Mouse (Mus musculus) lung, postnatal 0 days (tissue): Measurements from ENCODE around the gene Dnlz. TPM values are rescaled to one million over a fixed set of nuclear protein-coding genes. Genes with fewer than 3 reads are reported as not detected.

Experiments used
- ATAC-seq: fragments of 200-750 bp; cut with Nextera tagmentation; 2 replicates; pipeline ENCODE4 v1.8.0; 2017; ENCODE audit warnings: moderate library complexity
- DNase-seq: peaks from one replicate; pipeline ENCODE4 v3.0.0-alpha.2; 2016; ENCODE audit warnings: low spot score
- H3K27ac ChIP-seq: fragments of 300-500 bp; sonication (generic); 2 replicates; pipeline ENCODE4 v1.5.1; 2014; ENCODE audit warnings: antibody characterized with exemption, mild to moderate bottlenecking, low read length, mixed read lengths
- H3K27me3 ChIP-seq: fragments of 300-500 bp; sonication (generic); replicated peaks from 2 replicates; pipeline ENCODE4 v1.6.1; 2014; ENCODE audit warnings: low read length, mixed read lengths; ENCODE audit not compliant: insufficient read depth
- H3K36me3 ChIP-seq: fragments of 300-500 bp; sonication (generic); 2 replicates; pipeline ENCODE4 v1.6.1; 2014; ENCODE audit warnings: low read length, mixed read lengths; ENCODE audit not compliant: insufficient read depth
- H3K4me1 ChIP-seq: fragments of 300-500 bp; sonication (generic); 2 replicates; pipeline ENCODE4 v1.6.1; 2014; ENCODE audit warnings: antibody characterized with exemption, low read depth, low read length, mixed read lengths; ENCODE audit not compliant: insufficient read depth
- H3K4me2 ChIP-seq: fragments of 300-500 bp; sonication (generic); replicated peaks from 2 replicates; pipeline ENCODE4 v1.6.1; 2014; ENCODE audit warnings: low read depth, mild to moderate bottlenecking, low read length, moderate library complexity, mixed read lengths
- H3K4me3 ChIP-seq: fragments of 300-500 bp; sonication (generic); 2 replicates; pipeline ENCODE4 v1.5.1; 2014; ENCODE audit warnings: low read depth, low read length
- H3K9ac ChIP-seq: fragments of 300-500 bp; sonication (generic); replicated peaks from 2 replicates; pipeline ENCODE4 v1.6.1; 2014; ENCODE audit warnings: low read depth, mild to moderate bottlenecking
- H3K9me3 ChIP-seq: fragments of 300-500 bp; sonication (generic); 2 replicates; pipeline ENCODE4 v1.6.1; 2016; ENCODE audit warnings: low read length, mixed read lengths
- CTCF ChIP-seq: IDR thresholded peaks from 2 replicates; pipeline ENCODE4 v1.5.1; 2016; ENCODE audit warnings: antibody characterized with exemption, mild to moderate bottlenecking
- EP300 ChIP-seq: IDR thresholded peaks from 2 replicates; pipeline ENCODE4 v1.6.1; 2016; ENCODE audit warnings: antibody characterized with exemption, mild to moderate bottlenecking, control low read depth
- WGBS: fragments of 180-500 bp; shearing (Covaris S2); extraction: QIAGEN DNeasy Blood & Tissue Kit; methylation state at CpG from one replicate; pipeline ENCODE4 v1.1.7; 2014; 5-methylcytosine and 5-hydroxymethylcytosine counted together
- polyA plus RNA-seq: library from polyadenylated mRNA; unstranded; fragments of >200 nt; fragmentation: Nextera tagmentation; extraction: Ambion mirVana; gene quantifications from 2 replicates; pipeline ENCODE4 v1.2.1, GENCODE M21; 2015

Gene Dnlz
- polyA plus RNA-seq, 1 experiment from 2014 or later = 15.5 TPM

DNA sequence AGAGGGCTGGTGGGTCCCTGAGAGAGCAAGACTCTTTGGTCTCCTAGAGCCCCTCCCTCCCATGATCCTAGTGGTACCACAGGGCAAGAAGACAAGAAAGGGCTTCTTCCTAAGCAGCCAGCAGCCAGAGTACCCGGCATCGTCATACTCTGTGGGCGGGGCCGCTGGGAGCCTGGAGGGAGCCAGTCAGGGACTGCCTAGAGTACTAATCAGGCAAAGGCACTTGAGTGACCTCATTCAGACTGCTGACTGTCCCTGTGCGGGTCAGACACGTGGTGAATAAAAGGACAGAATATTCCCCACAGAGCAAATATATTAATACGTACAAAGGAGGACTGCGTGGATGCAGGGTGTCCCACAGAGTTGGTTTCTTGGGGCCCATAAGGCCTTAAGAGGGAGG lies 22.5 kb downstream of the Dnlz start:
- H3K9me3 ChIP-seq = no peaks in the 10 kb centered on the region
- peak; percentile 60 for DNase-seq
- TF ChIP-seq CTCF (no peak), EP300 (no peak)
- H3K36me3 ChIP-seq = peaks cover 21% of the 10 kb centered on the region; the same call in 1 of the 2 replicates
- WGBS = 61% methylated on average over 8 of the region's 8 CpGs
- H3K27me3 ChIP-seq = no peaks in the 10 kb centered on the region
- no peak overlapping the region for H3K27ac ChIP-seq
- H3K9ac ChIP-seq = no peak overlapping the region
- no peak overlapping the region for H3K4me3 ChIP-seq
- peak; percentile 55 for ATAC-seq
- no peak overlapping the region for H3K4me2 ChIP-seq
- no peaks in the 10 kb centered on the region for H3K4me1 ChIP-seq

DNA sequence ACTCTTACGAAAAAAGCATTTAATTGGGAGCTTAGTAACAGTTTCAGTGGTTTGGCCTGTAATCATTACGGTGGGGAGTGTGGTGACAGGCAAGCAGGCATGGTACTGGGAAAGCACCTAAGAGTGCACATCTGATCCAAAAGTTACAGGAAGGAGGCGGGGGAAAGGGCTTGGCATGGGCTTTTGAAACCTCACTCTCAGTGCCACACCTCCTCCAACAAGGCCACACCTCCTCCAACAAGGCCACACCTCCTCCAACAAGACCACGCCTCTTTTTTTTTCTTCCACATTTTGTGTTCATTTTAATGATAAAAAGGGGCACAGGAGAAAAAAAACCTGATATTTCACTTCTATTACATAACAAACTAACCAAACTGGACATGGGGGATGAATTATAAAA lies 24.1 kb downstream of the Dnlz start:
- no peak overlapping the region for H3K27ac ChIP-seq
- 79% methylated on average over 4 of the region's 4 CpGs for WGBS
- TF ChIP-seq CTCF (no peak), EP300 (no peak)
- H3K4me1 ChIP-seq = no peaks in the 10 kb centered on the region
- no peak overlapping the region for H3K9ac ChIP-seq
- H3K9me3 ChIP-seq = no peaks in the 10 kb centered on the region
- ATAC-seq = no peak
- H3K36me3 ChIP-seq = peaks cover 26% of the 10 kb centered on the region; the same call in 1 of the 2 replicates
- H3K27me3 ChIP-seq = no peaks in the 10 kb centered on the region
- H3K4me3 ChIP-seq = no peak overlapping the region
- no peak overlapping the region for H3K4me2 ChIP-seq
- DNase-seq = peak; percentile 49

DNA sequence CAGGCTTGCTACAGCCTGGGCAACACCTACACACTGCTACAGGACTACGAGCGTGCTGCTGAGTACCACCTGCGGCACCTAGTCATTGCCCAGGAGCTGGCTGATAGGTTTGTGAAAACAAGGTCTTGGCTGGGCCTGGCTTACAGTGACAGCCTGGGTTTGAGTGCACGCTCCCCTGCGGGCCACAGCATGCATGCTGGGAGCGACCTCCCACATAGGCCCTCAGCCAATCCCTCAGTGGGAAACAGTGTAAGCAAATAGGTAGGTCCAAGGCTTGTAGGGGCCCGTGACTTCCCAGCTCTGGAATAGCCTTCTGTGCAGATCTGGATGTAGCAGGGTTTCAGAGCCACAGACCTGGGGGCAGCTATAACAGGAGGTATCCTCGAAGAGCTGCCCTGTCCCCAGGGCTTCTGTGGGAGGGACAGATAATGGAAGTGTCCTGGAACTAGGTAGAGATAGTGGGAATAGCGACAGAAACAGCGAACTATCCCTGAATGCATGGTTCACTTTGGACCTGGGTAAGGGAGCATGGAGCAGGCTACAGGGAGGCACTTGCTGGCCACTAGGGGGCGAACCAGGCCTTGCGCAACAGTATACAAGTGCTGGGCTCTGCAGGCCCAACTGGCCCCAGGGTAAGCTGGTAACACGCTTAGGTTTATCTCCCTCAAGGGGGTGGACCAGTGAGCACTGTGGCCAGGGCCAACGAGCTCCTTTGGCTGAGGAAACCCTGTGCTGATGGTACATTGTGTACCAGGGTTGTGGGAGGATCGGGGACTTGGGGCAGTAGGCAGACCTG lies 26.3 kb downstream of the Dnlz start:
- WGBS = 68% methylated on average over 15 of the region's 15 CpGs
- no peak overlapping the region for H3K4me2 ChIP-seq
- H3K9me3 ChIP-seq = no peaks in the 10 kb centered on the region
- H3K36me3 ChIP-seq = peaks cover 24% of the 10 kb centered on the region; the same call in 1 of the 2 replicates
- H3K27me3 ChIP-seq = no peaks in the 10 kb centered on the region
- no peak overlapping the region for H3K4me3 ChIP-seq
- H3K27ac ChIP-seq = no peak overlapping the region
- no peak overlapping the region for H3K9ac ChIP-seq
- peak; percentile 88 for ATAC-seq
- peak; percentile 98 for TF ChIP-seq CTCF
- TF ChIP-seq EP300 = no peak
- H3K4me1 ChIP-seq = no peaks in the 10 kb centered on the region
- DNase-seq = peak; percentile 89

DNA sequence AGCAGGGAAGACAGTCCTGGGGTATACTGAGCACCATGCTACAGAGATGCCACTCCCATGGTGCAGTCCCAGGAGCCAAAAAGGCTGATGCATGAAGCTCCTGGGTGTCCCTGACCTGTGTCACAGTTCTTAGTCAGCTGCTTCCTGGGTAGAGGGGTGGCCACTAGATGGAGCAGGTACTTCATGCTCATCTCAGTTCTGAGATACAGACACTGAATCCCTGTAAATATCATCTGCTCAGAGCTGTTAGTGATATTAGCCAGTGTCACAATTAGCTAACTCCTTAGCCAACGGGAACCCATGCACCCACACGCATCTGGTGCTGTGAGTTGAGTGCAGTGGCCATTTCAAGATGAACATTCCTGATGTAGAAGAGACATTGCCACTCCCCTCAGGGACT lies 27.0 kb downstream of the Dnlz start:
- H3K4me2 ChIP-seq = no peak overlapping the region
- WGBS = 78% methylated on average over 2 of the region's 2 CpGs
- peak; percentile 67 for TF ChIP-seq CTCF
- TF ChIP-seq EP300 = no peak
- no peaks in the 10 kb centered on the region for H3K9me3 ChIP-seq
- DNase-seq (peak; percentile 25), ATAC-seq (no peak)
- H3K36me3 ChIP-seq = peaks cover 19% of the 10 kb centered on the region; the same call in 1 of the 2 replicates
- no peak overlapping the region for H3K9ac ChIP-seq
- H3K4me3 ChIP-seq = no peak overlapping the region
- no peaks in the 10 kb centered on the region for H3K27me3 ChIP-seq
- H3K27ac ChIP-seq = no peak overlapping the region
- no peaks in the 10 kb centered on the region for H3K4me1 ChIP-seq

DNA sequence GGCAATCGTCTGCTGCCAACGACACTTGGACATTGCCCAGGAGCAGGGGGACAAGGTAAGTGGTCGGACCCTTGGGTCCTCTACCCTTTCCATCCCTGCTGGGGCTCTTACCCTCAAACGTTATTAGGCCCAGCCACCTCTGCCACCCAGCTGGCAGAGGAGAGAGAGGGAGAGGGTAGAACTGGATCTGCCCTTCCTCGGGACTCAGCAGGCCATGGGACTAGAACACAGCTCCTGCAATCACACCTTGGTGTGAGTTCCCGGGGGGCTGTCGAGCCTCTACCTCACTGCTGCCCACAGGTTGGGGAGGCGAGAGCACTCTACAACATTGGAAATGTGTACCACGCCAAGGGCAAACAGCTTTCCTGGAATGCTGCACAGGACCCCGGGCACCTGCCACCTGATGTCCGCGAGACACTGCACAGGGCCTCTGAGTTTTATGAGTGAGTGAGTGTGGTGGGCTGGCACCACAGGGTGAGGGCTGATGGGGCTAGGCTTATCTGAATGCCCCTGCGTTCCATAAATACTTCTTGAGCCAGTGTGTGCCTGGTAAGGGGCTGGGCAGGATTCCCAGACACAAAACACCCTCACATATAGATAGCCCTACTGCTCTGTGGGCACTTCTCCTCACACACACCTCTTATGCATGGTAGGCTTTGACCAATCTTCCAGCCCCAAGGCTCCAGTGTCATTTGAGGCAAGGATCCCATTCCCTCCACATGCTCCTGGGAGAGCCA lies 28.2 kb downstream of the Dnlz start:
- no peaks in the 10 kb centered on the region for H3K27me3 ChIP-seq
- DNase-seq (no peak), ATAC-seq (no peak)
- H3K9me3 ChIP-seq = no peaks in the 10 kb centered on the region
- peaks cover 19% of the 10 kb centered on the region; the same call in 1 of the 2 replicates for H3K36me3 ChIP-seq
- H3K27ac ChIP-seq = no peak overlapping the region
- no peak overlapping the region for H3K9ac ChIP-seq
- H3K4me3 ChIP-seq = no peak overlapping the region
- no peak overlapping the region for H3K4me2 ChIP-seq
- TF ChIP-seq CTCF = no peak
- no peak for TF ChIP-seq EP300
- H3K4me1 ChIP-seq = no peaks in the 10 kb centered on the region; the same call in 1 of the 2 replicates
- WGBS = 87% methylated on average over 13 of the region's 13 CpGs
